Mouse (Mus musculus) thymus, adult 2 months (tissue): ENCODE data around the gene Jph4. TPM values are rescaled to one million over a fixed set of nuclear protein-coding genes. Genes with fewer than 3 reads are reported as not detected.

ENCODE experiments used
- DNase-seq: peaks from one replicate; pipeline ENCODE4 v3.0.0; 2021
- H3K27ac ChIP-seq: fragments of 200-500 bp; 2 replicates; pipeline ENCODE4 v1.5.1; 2012; ENCODE audit warnings: low read length, control low read depth; ENCODE audit not compliant: control insufficient read depth, insufficient read depth
- H3K27me3 ChIP-seq: fragments of 200-500 bp; 2 replicates; pipeline ENCODE4 v1.6.1; 2012; ENCODE audit warnings: mild to moderate bottlenecking, low read length, moderate library complexity, mixed read lengths; ENCODE audit not compliant: control insufficient read depth, insufficient read depth
- H3K36me3 ChIP-seq: fragments of 200-500 bp; 2 replicates; pipeline ENCODE4 v1.6.1; 2012; ENCODE audit warnings: mild to moderate bottlenecking, low read length, moderate library complexity; ENCODE audit not compliant: control insufficient read depth, insufficient read depth
- H3K4me1 ChIP-seq: fragments of 200-500 bp; replicated peaks from 2 replicates; pipeline ENCODE4 v1.6.1; 2012; ENCODE audit warnings: low read length; ENCODE audit not compliant: control insufficient read depth, insufficient read depth
- H3K4me3 ChIP-seq: fragments of 200-500 bp; 2 replicates; pipeline ENCODE4 v1.5.1; 2012; ENCODE audit warnings: mild to moderate bottlenecking, low read length, control low read depth, moderate library complexity; ENCODE audit not compliant: control insufficient read depth, insufficient read depth
- CTCF ChIP-seq: fragments of 200-500 bp; IDR thresholded peaks from 2 replicates; pipeline ENCODE4 v1.5.1; 2012; ENCODE audit warnings: mild to moderate bottlenecking, control low read depth, low read length, moderate library complexity, borderline replicate concordance; ENCODE audit not compliant: control insufficient read depth, poor library complexity, insufficient read depth; ENCODE audit errors: extremely low read depth
- POLR2A ChIP-seq: fragments of 200-500 bp; IDR thresholded peaks from 2 replicates; pipeline ENCODE4 v1.6.1; 2012; ENCODE audit warnings: mild to moderate bottlenecking, low read length, control low read depth, moderate library complexity; ENCODE audit not compliant: control insufficient read depth, poor library complexity, insufficient read depth; ENCODE audit errors: extremely low read depth
- WGBS: fragments of 180-500 bp; shearing (Covaris S2); methylation state at CpG from one replicate; pipeline ENCODE4 v1.1.7; 2018; 5-methylcytosine and 5-hydroxymethylcytosine counted together
- polyA plus RNA-seq: library from polyadenylated mRNA; depleted of rRNA; stranded (reverse); fragments of >200 nt; gene quantifications from 2 replicates; pipeline ENCODE4 v1.2.3, GENCODE M21; 2012

The Jph4 gene
- polyA plus RNA-seq, 1 experiment: 0.51 TPM

DNA sequence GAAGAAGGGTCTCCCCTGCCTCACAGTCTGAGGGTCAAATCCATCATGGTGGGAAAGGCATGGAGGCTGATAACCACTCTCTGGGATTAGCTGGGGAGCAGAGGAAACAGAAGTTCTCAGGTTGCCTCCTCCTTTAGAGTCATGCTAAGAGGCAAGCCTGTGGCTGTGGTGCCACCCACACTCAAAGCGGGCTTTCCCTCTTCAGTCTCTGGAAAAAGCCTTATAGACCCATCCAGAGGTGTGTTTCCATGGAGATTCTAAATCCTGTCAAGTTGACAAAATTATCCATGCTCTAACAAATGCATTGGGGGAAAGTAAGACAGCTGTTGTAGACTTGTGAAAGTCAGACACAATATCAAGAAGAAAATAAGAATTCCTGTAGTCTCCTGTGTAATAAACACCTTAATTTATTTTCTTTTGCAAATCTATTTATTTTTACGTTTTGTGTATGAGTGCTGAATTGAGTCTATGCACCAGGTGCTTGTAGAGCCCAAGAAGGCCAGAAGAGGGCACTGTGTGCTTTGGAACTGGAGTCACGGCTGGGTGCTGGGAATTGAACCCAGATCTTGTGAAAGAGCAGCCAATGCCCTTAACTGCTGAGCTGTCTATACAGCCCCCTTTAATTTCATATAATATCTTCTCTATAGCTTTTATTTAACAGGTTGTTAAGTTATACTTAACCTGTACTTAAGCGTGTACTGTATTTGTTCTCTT lies 2.8 kb upstream of the Jph4 start:
- Histone ChIP-seq H3K4me1 (peaks cover 5% of the 10 kb centered on the region), H3K4me3 (no peak overlapping the region), H3K27ac (no peak overlapping the region), H3K36me3 (no peaks in the 10 kb centered on the region), H3K27me3 (peaks cover 7% of the 10 kb centered on the region; the same call in 1 of the 2 replicates)
- no peak for TF ChIP-seq POLR2A
- 87% methylated on average over 4 of the region's 4 CpGs for WGBS
- DNase-seq: no peak

DNA sequence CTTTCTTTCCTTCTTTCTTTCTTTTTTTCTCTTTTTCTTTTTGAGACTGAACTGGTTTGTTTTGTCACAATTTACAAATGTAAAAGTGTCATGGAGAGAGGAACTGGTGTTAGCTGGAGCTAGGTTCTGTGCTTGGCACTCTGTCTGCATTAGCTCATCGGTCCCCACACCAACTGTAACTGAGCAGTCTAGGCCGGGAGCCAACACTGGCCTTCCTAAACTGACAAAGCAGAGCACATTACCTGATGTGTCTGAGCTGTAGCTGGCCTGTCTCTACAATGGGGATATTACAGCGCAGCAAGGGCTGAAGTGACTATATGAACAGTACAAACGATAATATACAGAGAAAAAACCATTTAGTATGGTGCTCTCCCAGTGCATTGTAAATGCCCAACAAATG lies 2.1 kb upstream of the Jph4 start:
- H3K27ac ChIP-seq: no peak overlapping the region
- DNase-seq: no peak
- peaks cover 10% of the 10 kb centered on the region; the same call in 1 of the 2 replicates for H3K27me3 ChIP-seq
- no peak for TF ChIP-seq CTCF
- H3K36me3 ChIP-seq: no peaks in the 10 kb centered on the region
- WGBS: 89% methylated on average over 4 of the region's 4 CpGs
- no peak overlapping the region for H3K4me3 ChIP-seq
- peaks cover 9% of the 10 kb centered on the region for H3K4me1 ChIP-seq

- Histone ChIP-seq H3K27me3 (peaks cover 10% of the 10 kb centered on the region; the same call in 1 of the 2 replicates), H3K36me3 (no peaks in the 10 kb centered on the region), H3K4me3 (no peak overlapping the region), H3K27ac (no peak overlapping the region), H3K4me1 (peaks cover 9% of the 10 kb centered on the region)
- TF ChIP-seq CTCF (no peak), POLR2A (no peak)
- DNase-seq: no peak
- WGBS: 14% methylated on average over 8 of the region's 8 CpGs
Observed at GRCm38 (mm10) chr14:55115846-55116245, 889 bp downstream of the Jph4 start.

DNA sequence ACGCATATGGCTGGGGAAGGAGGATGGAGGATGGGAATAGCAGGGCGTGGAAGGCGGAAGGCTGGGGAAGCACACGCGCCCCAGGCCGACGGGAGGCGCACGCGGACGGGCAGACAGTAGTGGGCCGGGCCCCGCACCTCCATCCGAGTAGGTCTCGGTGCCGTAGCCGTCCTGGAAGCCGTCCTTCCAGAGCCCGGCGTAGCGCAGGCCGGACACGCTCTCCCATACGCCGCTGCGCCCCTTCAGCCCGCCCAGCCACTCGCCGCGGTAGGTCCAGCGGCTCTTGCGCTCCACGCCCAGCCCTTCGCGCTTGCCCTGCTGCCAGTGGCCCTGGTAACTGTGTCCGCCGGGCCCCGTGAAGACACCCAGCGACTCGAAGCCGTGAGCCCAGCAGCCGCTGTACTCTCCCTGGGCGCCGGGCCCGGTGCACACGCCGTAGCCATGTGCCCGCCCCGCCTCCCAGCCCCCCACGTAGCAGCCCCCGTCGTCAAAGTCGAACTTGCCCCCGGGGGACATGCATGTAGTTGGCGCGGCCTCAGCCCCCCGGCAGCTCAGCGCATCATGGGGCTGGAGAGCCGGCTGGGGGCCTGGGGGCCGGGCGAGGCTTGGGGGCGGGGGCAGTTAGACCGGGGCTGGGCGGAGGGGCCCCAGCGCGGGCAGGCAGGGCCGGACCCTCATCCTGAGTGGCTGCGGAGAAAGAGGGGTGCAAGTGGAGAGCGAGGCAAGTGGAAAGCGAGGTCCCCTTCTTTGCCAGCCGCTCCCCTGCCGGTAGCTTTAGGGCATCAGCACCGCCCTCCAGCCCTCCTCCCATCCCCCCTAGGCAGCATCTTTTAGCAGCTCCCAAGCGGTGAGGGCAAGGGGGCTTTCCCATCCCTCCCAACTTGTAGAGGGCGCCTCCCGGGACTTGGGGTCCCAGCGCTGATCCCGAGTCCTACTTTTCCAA lies 1.7 kb downstream of the Jph4 start:
- Histone ChIP-seq H3K4me3 (peak overlapping the region; percentile 26), H3K36me3 (no peaks in the 10 kb centered on the region), H3K4me1 (peaks cover 9% of the 10 kb centered on the region), H3K27me3 (peaks cover 10% of the 10 kb centered on the region; the same call in 1 of the 2 replicates), H3K27ac (no peak overlapping the region)
- DNase-seq: no peak
- TF ChIP-seq POLR2A (no peak), CTCF (no peak)
- WGBS: 4% methylated on average over 69 of the region's 78 CpGs

DNA sequence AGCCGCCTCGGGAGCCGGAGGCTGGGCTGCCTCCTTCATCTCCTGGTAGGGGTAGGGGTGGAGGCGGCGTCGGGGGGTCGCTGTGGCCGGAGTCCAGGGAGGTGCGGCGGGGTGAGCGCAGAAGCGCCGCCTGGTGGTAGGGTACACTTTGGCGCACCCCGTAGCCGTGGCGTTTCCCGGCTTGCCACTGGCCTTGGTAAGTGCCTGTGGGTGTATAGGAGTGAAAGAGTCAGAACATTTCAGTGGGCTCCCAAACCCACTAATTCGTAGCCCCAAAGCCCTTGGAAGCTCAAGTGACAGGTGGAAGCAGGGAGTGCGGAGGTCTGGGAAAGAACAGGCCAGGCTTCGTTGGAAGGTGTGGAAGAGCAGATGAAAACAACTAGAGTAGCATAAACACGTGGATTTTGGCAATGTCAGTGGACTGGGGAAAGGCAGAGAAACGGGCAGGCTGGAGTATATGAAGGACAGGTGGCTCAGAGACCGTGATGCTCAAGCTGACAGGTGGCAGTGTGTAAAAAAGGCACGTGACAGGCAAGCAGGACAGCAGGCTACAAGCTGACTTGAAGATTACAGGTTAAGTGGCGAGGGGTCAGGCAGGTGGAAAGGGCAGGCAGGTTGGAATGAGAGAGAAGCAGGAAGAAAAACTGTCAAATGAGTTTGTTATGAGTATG lies 2.6 kb downstream of the Jph4 start:
- peak; percentile 70; the same call in 1 of the 2 replicates for TF ChIP-seq CTCF
- TF ChIP-seq POLR2A: no peak
- peaks cover 10% of the 10 kb centered on the region; the same call in 1 of the 2 replicates for H3K27me3 ChIP-seq
- no peak overlapping the region for H3K4me3 ChIP-seq
- H3K36me3 ChIP-seq: no peaks in the 10 kb centered on the region
- H3K4me1 ChIP-seq: peaks cover 9% of the 10 kb centered on the region
- no peak overlapping the region for H3K27ac ChIP-seq
- WGBS: 24% methylated on average over 26 of the region's 26 CpGs
- DNase-seq: no peak

DNA sequence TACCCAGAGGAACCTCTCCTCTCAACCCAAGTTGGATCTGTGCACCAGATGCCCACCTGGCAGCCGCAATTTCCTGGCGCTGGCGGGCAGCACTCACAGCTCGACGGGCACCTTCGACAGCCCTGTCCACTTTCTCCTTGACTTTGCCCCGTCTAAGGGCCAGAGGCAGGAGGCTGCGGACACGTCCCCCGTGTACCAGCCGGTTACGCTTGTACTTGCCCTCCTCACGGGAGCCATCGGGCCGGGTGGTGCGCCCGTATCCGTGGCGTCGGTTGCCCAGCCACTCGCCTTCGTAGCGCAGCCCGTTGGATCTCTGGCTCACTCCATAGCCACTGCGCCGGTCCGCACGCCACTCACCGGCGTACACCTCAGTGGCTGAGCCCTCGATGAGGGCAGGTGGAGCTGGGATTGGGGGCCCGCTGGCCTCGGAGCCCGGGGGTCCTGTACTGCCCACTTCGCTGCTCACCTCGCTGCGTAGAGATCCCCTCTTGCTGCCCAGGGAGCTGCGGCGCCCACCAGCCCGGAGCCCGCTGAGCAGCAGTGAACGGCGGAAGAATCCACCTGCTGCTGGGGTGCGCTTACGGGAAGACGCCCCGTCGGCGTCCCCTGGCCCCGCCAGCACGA lies 3.3 kb downstream of the Jph4 start:
- H3K27me3 ChIP-seq: peaks cover 10% of the 10 kb centered on the region; the same call in 1 of the 2 replicates
- H3K27ac ChIP-seq: no peak overlapping the region
- 81% methylated on average over 51 of the region's 51 CpGs for WGBS
- H3K4me1 ChIP-seq: peaks cover 9% of the 10 kb centered on the region
- TF ChIP-seq POLR2A (no peak), CTCF (no peak)
- H3K36me3 ChIP-seq: no peaks in the 10 kb centered on the region
- DNase-seq: no peak
- H3K4me3 ChIP-seq: no peak overlapping the region
